Mouse (Mus musculus): ENCODE measurements at regions not wholly inside any gene's neighbourhood (a gene's known extent, or its start where the extent isn't known, plus 50 kb on each side); places are given as distances from the start of the nearest gene placed in this dataset.

GRCm38 (mm10) chr12:54272226-54272625 is 68.6 kb upstream of the Egln3 start:
- no peak for TF ChIP-seq POLR2A (IDR thresholded peaks at IDR 0.05; ENCODE audit: insufficient read depth, low read depth, low read length)
- no peak for TF ChIP-seq CTCF (IDR thresholded peaks at IDR 0.05)
- no peak for TF ChIP-seq EP300 (IDR thresholded peaks at IDR 0.05; ENCODE audit: insufficient read depth, low read depth, low read length)
